Mouse (Mus musculus) lung, postnatal 0 days (tissue): ENCODE results near the gene Matn4.

ENCODE experiments used
- CTCF ChIP-seq: IDR thresholded peaks from 2 replicates; pipeline ENCODE4 v1.5.1; 2016; ENCODE audit warnings: antibody characterized with exemption, mild to moderate bottlenecking
- EP300 ChIP-seq: IDR thresholded peaks from 2 replicates; pipeline ENCODE4 v1.6.1; 2016; ENCODE audit warnings: antibody characterized with exemption, mild to moderate bottlenecking, control low read depth

DNA sequence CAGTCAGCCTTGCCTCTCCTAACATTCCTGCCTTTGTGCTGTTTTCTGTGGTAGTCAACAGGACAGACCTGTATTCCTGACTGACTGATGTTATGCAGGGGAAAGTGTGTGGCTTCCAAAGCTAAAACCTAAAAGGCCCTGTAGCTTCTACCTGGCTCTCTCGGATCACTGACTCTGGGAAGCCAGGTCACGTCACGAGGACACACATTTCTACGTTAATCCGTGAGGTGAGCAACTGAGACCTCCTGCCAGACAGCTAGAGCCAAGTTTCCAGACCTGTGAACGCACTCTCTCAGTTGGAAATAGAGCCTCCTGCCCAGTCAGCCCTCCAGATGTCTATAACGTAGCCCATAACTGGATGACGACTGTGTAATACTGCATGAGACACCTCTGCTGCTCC lies 17.0 kb upstream of the Matn4 start:
- TF ChIP-seq EP300 (no peak), CTCF (no peak)
